19 mouse cellular contexts compared by ENCODE assay signal in genomic region chr1:165385810-165386524, GRCm38 (mm10).
DNase-seq lines count a peak whose midpoint lies in the region; ATAC-seq and TF ChIP-seq lines count a peak whose summit lies in the region.
"Had no signal": no experiment of that assay in that cellular context is flagged by ENCODE, and none has a peak within 500 bp of the region (broad histone marks: within the 10 kb centered on the region; RNA-seq: fewer than 3 reads in every experiment).

No protein-coding gene starts in this region.

- TF ChIP-seq CTCF in MEL (IDR thresholded peaks at IDR 0.05 in 2 of 3, conservative IDR thresholded peaks at IDR 0.05 in 1 of 3; ENCODE audit: control insufficient read depth in 1 of 3, insufficient read depth in 1 of 3, low read depth in 2 of 3, low read length in 3 of 3, poor library complexity in 1 of 3, severe bottlenecking in 1 of 3): no peak

- H3K4me2 ChIP-seq in liver, embryonic 15.5 days: no peak overlapping the region
- H3K4me2 ChIP-seq in liver, embryonic 12.5 days: no peak overlapping the region
- H3K4me2 ChIP-seq: embryonic facial prominence, embryonic 12.5 days; hindbrain, embryonic 15.5 days; midbrain, embryonic 11.5 days had no signal

- peaks cover 40% of the 10 kb centered on the region for H3K36me3 ChIP-seq in liver, embryonic 15.5 days (replicated peaks)
- peaks cover 29% of the 10 kb centered on the region for H3K36me3 ChIP-seq in liver, embryonic 12.5 days
- peaks cover 2 to 20% of the 10 kb centered on the region in 2 experiments for H3K36me3 ChIP-seq in MEL (ENCODE audit: control insufficient read depth in 1 of 2, insufficient read depth in 2 of 2, low read length in 2 of 2)

- H3K79me2 ChIP-seq in MEL (ENCODE audit: control insufficient read depth, insufficient read depth, low read length, poor library complexity): no peaks in the 10 kb centered on the region; the same call in 1 of the 2 replicates

- 0 out of 2 replicates have a peak overlapping the region, but pooled peaks have one; percentile 1 for H3K27ac ChIP-seq in liver, embryonic 15.5 days (replicated peaks)
- H3K27ac ChIP-seq in liver, embryonic 12.5 days: no peak overlapping the region
- H3K27ac ChIP-seq in MEL (ENCODE audit: control insufficient read depth, low read depth, low read length): peak overlapping the region; percentile 29; the same call in 1 of the 2 replicates
- H3K27ac ChIP-seq: embryonic facial prominence, embryonic 12.5 days; gastrocnemius, adult 2 months; hindbrain, embryonic 15.5 days; kidney, postnatal 0 days; liver, embryonic 14.5 days; macrophage had no signal

- TF ChIP-seq RAD21 in MEL (IDR thresholded peaks at IDR 0.05; ENCODE audit: low read depth, low read length): no peak

- 81% methylated on average over 14 of the region's 14 CpGs for WGBS in liver, embryonic 15.5 days (ENCODE audit: insufficient replicate concordance)
- 82% methylated on average over 14 of the region's 14 CpGs for WGBS in liver, embryonic 12.5 days (ENCODE audit: insufficient replicate concordance)

- no peaks in the 10 kb centered on the region for H3K4me1 ChIP-seq in liver, embryonic 15.5 days (replicated peaks)
- no peaks in the 10 kb centered on the region for H3K4me1 ChIP-seq in liver, embryonic 12.5 days
- peaks cover 11 to 14% of the 10 kb centered on the region in 2 experiments for H3K4me1 ChIP-seq in MEL (ENCODE audit: control insufficient read depth in 1 of 2, insufficient read depth in 2 of 2, low read length in 2 of 2)
- H3K4me1 ChIP-seq: embryonic facial prominence, embryonic 12.5 days; hindbrain, embryonic 15.5 days had no signal

- no peaks in the 10 kb centered on the region for H3K27me3 ChIP-seq in liver, embryonic 15.5 days
- no peaks in the 10 kb centered on the region for H3K27me3 ChIP-seq in liver, embryonic 12.5 days (replicated peaks)
- H3K27me3 ChIP-seq in MEL (ENCODE audit: control insufficient read depth in 1 of 2, insufficient read depth in 2 of 2, low read length in 2 of 2): no peaks in the 10 kb centered on the region
- H3K27me3 ChIP-seq: embryonic facial prominence, embryonic 12.5 days; hindbrain, embryonic 15.5 days had no signal

- H3K9me3 ChIP-seq in liver, embryonic 15.5 days (replicated peaks): no peaks in the 10 kb centered on the region
- no peaks in the 10 kb centered on the region for H3K9me3 ChIP-seq in liver, embryonic 12.5 days (replicated peaks)
- H3K9me3 ChIP-seq in MEL (replicated peaks; ENCODE audit: insufficient read depth, low read length): no peaks in the 10 kb centered on the region
- H3K9me3 ChIP-seq: embryonic facial prominence, embryonic 12.5 days; hindbrain, embryonic 15.5 days had no signal

- DNase-seq in 416B (ENCODE audit: low read depth): peak; percentile 19
- peak; percentile 72 for DNase-seq in MEL (ENCODE audit: low read depth, low spot score)
- no peak for DNase-seq in urinary bladder, adult 2 months (ENCODE audit: low spot score)
- no peak for DNase-seq in cerebellum, postnatal 36 days
- DNase-seq: adrenal gland, postnatal 25 days; cerebellum, adult 11-12 months; cerebellum, postnatal 10 days; gastrocnemius, adult 2 months; heart, postnatal 4 days; kidney, adult 2 months had no signal

- no peak for ATAC-seq in liver, embryonic 15.5 days (ENCODE audit: insufficient read depth)
- no peak for ATAC-seq in liver, embryonic 12.5 days
- ATAC-seq in megakaryocyte, adult 5-6 weeks (ENCODE audit: poor library complexity, severe bottlenecking): peak; percentile 66

- no peak overlapping the region for H3K9ac ChIP-seq in liver, embryonic 15.5 days
- H3K9ac ChIP-seq in liver, embryonic 12.5 days: no peak overlapping the region
- no peak overlapping the region for H3K9ac ChIP-seq in MEL (ENCODE audit: control insufficient read depth, low read depth, low read length, poor library complexity, severe bottlenecking)
- H3K9ac ChIP-seq: embryonic facial prominence, embryonic 12.5 days; hindbrain, embryonic 15.5 days; liver, embryonic 14.5 days had no signal

- H3K4me3 ChIP-seq in liver, embryonic 15.5 days (replicated peaks): no peak overlapping the region
- H3K4me3 ChIP-seq in liver, embryonic 12.5 days: no peak overlapping the region
- H3K4me3 ChIP-seq in MEL (ENCODE audit: control insufficient read depth in 1 of 2, insufficient read depth in 1 of 2, low read depth in 2 of 2, low read length in 2 of 2): no peak overlapping the region
- H3K4me3 ChIP-seq: embryonic facial prominence, embryonic 12.5 days; gastrocnemius, adult 2 months; hindbrain, embryonic 15.5 days had no signal

- peak in 1 of 2 experiments; percentile 58; a peak in 2 of 4 replicates for TF ChIP-seq EP300 in MEL (IDR thresholded peaks at IDR 0.05; ENCODE audit: low read depth in 1 of 2, low read length in 2 of 2)

- TF ChIP-seq POLR2A in MEL (IDR thresholded peaks at IDR 0.05; ENCODE audit: control insufficient read depth in 1 of 2, insufficient read depth in 1 of 2, low read depth in 1 of 2, low read length in 2 of 2, poor library complexity in 1 of 2): no peak

TF ChIP-seq in MEL, 35 proteins besides CTCF, POLR2A, EP300 and RAD21:
- TF ChIP-seq MAFK (IDR thresholded peaks at IDR 0.05; ENCODE audit: borderline replicate concordance, low read depth, low read length): no peak
- TF ChIP-seq ELF1 (IDR thresholded peaks at IDR 0.05; ENCODE audit: low read depth, low read length): no peak
- no peak for TF ChIP-seq NRF1 (IDR thresholded peaks at IDR 0.05; ENCODE audit: insufficient read depth, low read depth, low read length, poor library complexity, severe bottlenecking)
- no peak for TF ChIP-seq ZMIZ1 (IDR thresholded peaks at IDR 0.05; ENCODE audit: low read depth, low read length)
- TF ChIP-seq NELFE (IDR thresholded peaks at IDR 0.05; ENCODE audit: low read depth, low read length): no peak
- no peak for TF ChIP-seq MYC (IDR thresholded peaks at IDR 0.05; ENCODE audit: low read depth, low read length)
- TF ChIP-seq MAX (IDR thresholded peaks at IDR 0.05; ENCODE audit: low read length): no peak
- no peak; the same call in 1 of the 2 replicates for TF ChIP-seq GATA1 (IDR thresholded peaks at IDR 0.05; ENCODE audit: low read depth, low read length)
- TF ChIP-seq ZNF384 (IDR thresholded peaks at IDR 0.05; ENCODE audit: low read depth, low read length): no peak
- no peak for TF ChIP-seq USF2 (IDR thresholded peaks at IDR 0.05; ENCODE audit: borderline replicate concordance in 1 of 2, insufficient read depth in 1 of 2, low read depth in 1 of 2, low read length in 2 of 2)
- no peak for TF ChIP-seq SMC3 (IDR thresholded peaks at IDR 0.05; ENCODE audit: low read depth, low read length)
- TF ChIP-seq SIN3A (IDR thresholded peaks at IDR 0.05; ENCODE audit: low read length): no peak
- TF ChIP-seq ETS1 (IDR thresholded peaks at IDR 0.05; ENCODE audit: low read depth, low read length): no peak; the same call in 1 of the 2 replicates
- TF ChIP-seq USF1 (IDR thresholded peaks at IDR 0.05; ENCODE audit: low read depth, low read length): no peak
- no peak for TF ChIP-seq TBP (IDR thresholded peaks at IDR 0.05; ENCODE audit: low read depth, low read length)
- no peak for TF ChIP-seq CHD2 (IDR thresholded peaks at IDR 0.05; ENCODE audit: low read length)
- TF ChIP-seq MYB (IDR thresholded peaks at IDR 0.05; ENCODE audit: low read depth, low read length): no peak
- TF ChIP-seq MEF2A (IDR thresholded peaks at IDR 0.05; ENCODE audit: extremely low read depth, insufficient replicate concordance, low read depth, low read length, poor library complexity, severe bottlenecking): no peak
- TF ChIP-seq RCOR1 (IDR thresholded peaks at IDR 0.05; ENCODE audit: low read depth, low read length): no peak
- no peak for TF ChIP-seq POLR2AphosphoS2 (IDR thresholded peaks at IDR 0.05; ENCODE audit: low read length)

Comparison
In these comparisons a context has a peak if more than half of its experiments do, and no peak if none do; other contexts are left out.
1. DNase-seq: peak in 416B (single experiment) and MEL (single experiment); none in urinary bladder, adult 2 months (single experiment) and cerebellum, postnatal 36 days (0 of 2).